Mouse (Mus musculus) MEL (cell line): Measurements from ENCODE around the gene Col1a1. TPM values are rescaled to one million over a fixed set of nuclear protein-coding genes. Genes with fewer than 3 reads are reported as not detected.
A peak's percentile ranks its signal among the peaks of the same experiment; 100 is the strongest.

Experiments used
- DNase-seq: peaks from one replicate; pipeline ENCODE4 v3.0.0; 2011; ENCODE audit warnings: low read depth, low spot score
- H3K27ac ChIP-seq: 2 replicates; pipeline ENCODE4 v1.5.1; 2012; ENCODE audit warnings: low read depth, mild to moderate bottlenecking, control low read depth, low read length, moderate library complexity; ENCODE audit not compliant: control insufficient read depth
- H3K27me3 ChIP-seq, 2 experiments: fragments of 150-350 bp in 1 of 2; sonication (generic) in 1 of 2; 2 replicates each; pipeline ENCODE4 v1.6.1; 2012; ENCODE audit warnings: low read length in 2 of 2, mild to moderate bottlenecking in 2 of 2, improper control_type of control experiment in 1 of 2, moderate library complexity in 1 of 2; ENCODE audit not compliant: insufficient read depth in 2 of 2, control insufficient read depth in 1 of 2
- H3K36me3 ChIP-seq, 2 experiments: 2 replicates each; pipeline ENCODE4 v1.6.1; 2012 to 2014; ENCODE audit warnings: low read length in 2 of 2, improper control_type of control experiment in 1 of 2, inconsistent platforms in 1 of 2, mild to moderate bottlenecking in 1 of 2; ENCODE audit not compliant: insufficient read depth in 2 of 2, control insufficient read depth in 1 of 2
- H3K4me1 ChIP-seq, 2 experiments: fragments of 150-350 bp in 1 of 2; sonication (generic) in 1 of 2; 2 replicates each; pipeline ENCODE4 v1.6.1; 2012; ENCODE audit warnings: low read length in 2 of 2, improper control_type of control experiment in 1 of 2, mild to moderate bottlenecking in 1 of 2; ENCODE audit not compliant: insufficient read depth in 2 of 2, control insufficient read depth in 1 of 2
- H3K4me3 ChIP-seq, 2 experiments: fragments of 150-350 bp in 1 of 2; sonication (generic) in 1 of 2; 2 replicates each; pipeline ENCODE4 v1.5.1; 2012; ENCODE audit warnings: low read depth in 2 of 2, low read length in 2 of 2, mild to moderate bottlenecking in 2 of 2, moderate library complexity in 2 of 2, control low read depth in 1 of 2, improper control_type of control experiment in 1 of 2; ENCODE audit not compliant: control insufficient read depth in 1 of 2, insufficient read depth in 1 of 2
- H3K79me2 ChIP-seq: 2 replicates; pipeline ENCODE4 v1.6.1; 2012; ENCODE audit warnings: mild to moderate bottlenecking, low read length, moderate library complexity; ENCODE audit not compliant: control insufficient read depth, poor library complexity, insufficient read depth
- H3K9ac ChIP-seq: 2 replicates; pipeline ENCODE4 v1.6.1; 2012; ENCODE audit warnings: low read depth, mild to moderate bottlenecking, control low read depth, low read length, moderate library complexity; ENCODE audit not compliant: control insufficient read depth, poor library complexity, severe bottlenecking
- H3K9me3 ChIP-seq: fragments of 150-350 bp; sonication (generic); replicated peaks from 2 replicates; pipeline ENCODE4 v1.6.1; 2012; ENCODE audit warnings: mild to moderate bottlenecking, low read length, improper control_type of control experiment, moderate library complexity; ENCODE audit not compliant: insufficient read depth
- BHLHE40 ChIP-seq: IDR thresholded peaks from 2 replicates; pipeline ENCODE4 v1.6.1; 2012; ENCODE audit warnings: low read depth, mild to moderate bottlenecking, inconsistent platforms, low read length, improper control_type of control experiment, borderline replicate concordance
- CHD1 ChIP-seq: IDR thresholded peaks from 2 replicates; pipeline ENCODE4 v1.6.1; 2012; ENCODE audit warnings: low read depth, mild to moderate bottlenecking, inconsistent platforms, low read length, improper control_type of control experiment
- CHD2 ChIP-seq: IDR thresholded peaks from 2 replicates; pipeline ENCODE4 v1.6.1; 2011; ENCODE audit warnings: low read length, improper control_type of control experiment
- CTCF ChIP-seq, 3 experiments: IDR thresholded peaks in 2 of 3; conservative IDR thresholded peaks in 1 of 3; 2 replicates each; pipeline ENCODE4 v1.5.1; 2011 to 2012; ENCODE audit warnings: low read length in 3 of 3, low read depth in 2 of 3, mild to moderate bottlenecking in 2 of 3, improper control_type of control experiment in 1 of 3, inconsistent platforms in 1 of 3, mixed read lengths in 1 of 3, moderate library complexity in 1 of 3; ENCODE audit not compliant: control insufficient read depth in 1 of 3, insufficient read depth in 1 of 3, poor library complexity in 1 of 3, severe bottlenecking in 1 of 3
- E2F4 ChIP-seq: IDR thresholded peaks from 2 replicates; pipeline ENCODE4 v1.6.1; 2011; ENCODE audit warnings: low read depth, low read length, improper control_type of control experiment, borderline replicate concordance
- ELF1 ChIP-seq: IDR thresholded peaks from 2 replicates; pipeline ENCODE4 v1.6.1; 2014; ENCODE audit warnings: low read depth, mild to moderate bottlenecking, inconsistent platforms, low read length, improper control_type of control experiment, moderate library complexity
- EP300 ChIP-seq, 2 experiments: IDR thresholded peaks; 2 replicates each; pipeline ENCODE4 v1.6.1; 2011; ENCODE audit warnings: improper control_type of control experiment in 2 of 2, low read length in 2 of 2, low read depth in 1 of 2, mild to moderate bottlenecking in 1 of 2
- ETS1 ChIP-seq: IDR thresholded peaks from 2 replicates; pipeline ENCODE4 v1.6.1; 2012; ENCODE audit warnings: low read depth, mild to moderate bottlenecking, inconsistent platforms, low read length, improper control_type of control experiment, moderate library complexity
- GABPA ChIP-seq: IDR thresholded peaks from 2 replicates; pipeline ENCODE4 v1.6.1; 2012; ENCODE audit warnings: low read depth, mild to moderate bottlenecking, inconsistent platforms, low read length, improper control_type of control experiment, moderate library complexity
- GATA1 ChIP-seq: IDR thresholded peaks from 2 replicates; pipeline ENCODE4 v1.6.1; 2011; ENCODE audit warnings: low read depth, low read length, improper control_type of control experiment
- HCFC1 ChIP-seq: IDR thresholded peaks from 2 replicates; pipeline ENCODE4 v1.6.1; 2012; ENCODE audit warnings: low read depth, mild to moderate bottlenecking, inconsistent platforms, low read length, improper control_type of control experiment, moderate library complexity
- JUND ChIP-seq: IDR thresholded peaks from 2 replicates; pipeline ENCODE4 v1.6.1; 2011; ENCODE audit warnings: low read depth, mild to moderate bottlenecking, improper control_type of control experiment, low read length
- KAT2A ChIP-seq: conservative IDR thresholded peaks from 2 replicates; pipeline ENCODE4 v1.6.1; 2012; ENCODE audit warnings: low read depth, low read length, improper control_type of control experiment, inconsistent platforms
- MAFK ChIP-seq: IDR thresholded peaks from 2 replicates; pipeline ENCODE4 v1.6.1; 2011; ENCODE audit warnings: low read depth, mild to moderate bottlenecking, low read length, improper control_type of control experiment, borderline replicate concordance
- MAX ChIP-seq: IDR thresholded peaks from 2 replicates; pipeline ENCODE4 v1.6.1; 2011; ENCODE audit warnings: low read length, improper control_type of control experiment
- MAZ ChIP-seq: IDR thresholded peaks from 2 replicates; pipeline ENCODE4 v1.6.1; 2012; ENCODE audit warnings: low read depth, mild to moderate bottlenecking, inconsistent platforms, low read length, improper control_type of control experiment
- MEF2A ChIP-seq: IDR thresholded peaks from 2 replicates; pipeline ENCODE4 v1.6.1; 2014; ENCODE audit warnings: low read depth, mild to moderate bottlenecking, inconsistent platforms, low read length, improper control_type of control experiment; ENCODE audit not compliant: poor library complexity, insufficient replicate concordance, severe bottlenecking; ENCODE audit errors: extremely low read depth
- MXI1 ChIP-seq: IDR thresholded peaks from 2 replicates; pipeline ENCODE4 v1.6.1; 2011; ENCODE audit warnings: mild to moderate bottlenecking, low read depth, low read length, improper control_type of control experiment
- MYB ChIP-seq: IDR thresholded peaks from 2 replicates; pipeline ENCODE4 v1.6.1; 2011; ENCODE audit warnings: mild to moderate bottlenecking, low read depth, low read length, improper control_type of control experiment
- MYC ChIP-seq: IDR thresholded peaks from 2 replicates; pipeline ENCODE4 v1.6.1; 2011; ENCODE audit warnings: low read depth, mild to moderate bottlenecking, low read length, improper control_type of control experiment, moderate library complexity
- NELFE ChIP-seq: IDR thresholded peaks from 2 replicates; pipeline ENCODE4 v1.6.1; 2011; ENCODE audit warnings: low read depth, low read length, improper control_type of control experiment
- NRF1 ChIP-seq: IDR thresholded peaks from 2 replicates; pipeline ENCODE4 v1.6.1; 2014; ENCODE audit warnings: low read depth, mild to moderate bottlenecking, inconsistent platforms, low read length, improper control_type of control experiment, moderate library complexity; ENCODE audit not compliant: poor library complexity, insufficient read depth, severe bottlenecking
- POLR2A ChIP-seq, 2 experiments: IDR thresholded peaks; 2 replicates each; pipeline ENCODE4 v1.6.1; 2011 to 2012; ENCODE audit warnings: low read length in 2 of 2, mild to moderate bottlenecking in 2 of 2, control low read depth in 1 of 2, improper control_type of control experiment in 1 of 2, low read depth in 1 of 2, moderate library complexity in 1 of 2; ENCODE audit not compliant: control insufficient read depth in 1 of 2, insufficient read depth in 1 of 2, poor library complexity in 1 of 2
- POLR2AphosphoS2 ChIP-seq: IDR thresholded peaks from 2 replicates; pipeline ENCODE4 v1.6.1; 2011; ENCODE audit warnings: low read length, improper control_type of control experiment
- POLR2AphosphoS5 ChIP-seq: IDR thresholded peaks from 2 replicates; pipeline ENCODE4 v1.6.1; 2012; ENCODE audit warnings: low read depth, borderline replicate concordance, mild to moderate bottlenecking, inconsistent platforms, low read length, moderate library complexity, mixed read lengths
- RAD21 ChIP-seq: IDR thresholded peaks from 2 replicates; pipeline ENCODE4 v1.6.1; 2011; ENCODE audit warnings: mild to moderate bottlenecking, low read depth, low read length, improper control_type of control experiment
- RCOR1 ChIP-seq: IDR thresholded peaks from 2 replicates; pipeline ENCODE4 v1.6.1; 2012; ENCODE audit warnings: low read depth, mild to moderate bottlenecking, inconsistent platforms, low read length, improper control_type of control experiment
- SIN3A ChIP-seq: IDR thresholded peaks from 2 replicates; pipeline ENCODE4 v1.6.1; 2012; ENCODE audit warnings: low read length, improper control_type of control experiment, inconsistent platforms
- SMC3 ChIP-seq: IDR thresholded peaks from 2 replicates; pipeline ENCODE4 v1.6.1; 2011; ENCODE audit warnings: low read depth, low read length, improper control_type of control experiment
- TBP ChIP-seq: IDR thresholded peaks from 2 replicates; pipeline ENCODE4 v1.8.0; 2011; ENCODE audit warnings: low read depth, low read length, improper control_type of control experiment
- TCF12 ChIP-seq: IDR thresholded peaks from 2 replicates; pipeline ENCODE4 v1.6.1; 2014; ENCODE audit warnings: low read depth, mild to moderate bottlenecking, inconsistent platforms, low read length, improper control_type of control experiment, moderate library complexity
- UBTF ChIP-seq: IDR thresholded peaks from 2 replicates; pipeline ENCODE4 v1.6.1; 2012; ENCODE audit warnings: low read depth, mild to moderate bottlenecking, inconsistent platforms, low read length, improper control_type of control experiment, moderate library complexity, borderline replicate concordance; ENCODE audit not compliant: insufficient read depth
- USF1 ChIP-seq: IDR thresholded peaks from 2 replicates; pipeline ENCODE4 v1.6.1; 2014; ENCODE audit warnings: low read depth, mild to moderate bottlenecking, inconsistent platforms, low read length, improper control_type of control experiment, moderate library complexity
- USF2 ChIP-seq, 2 experiments: IDR thresholded peaks; 2 replicates each; pipeline ENCODE4 v1.6.1; 2011 to 2012; ENCODE audit warnings: improper control_type of control experiment in 2 of 2, low read length in 2 of 2, borderline replicate concordance in 1 of 2, inconsistent platforms in 1 of 2, low read depth in 1 of 2, mild to moderate bottlenecking in 1 of 2; ENCODE audit not compliant: insufficient read depth in 1 of 2
- ZC3H11A ChIP-seq: IDR thresholded peaks from 2 replicates; pipeline ENCODE4 v1.6.1; 2012; ENCODE audit warnings: low read depth, mild to moderate bottlenecking, inconsistent platforms, low read length, improper control_type of control experiment
- ZMIZ1 ChIP-seq: IDR thresholded peaks from 2 replicates; pipeline ENCODE4 v1.6.1; 2012; ENCODE audit warnings: low read depth, mild to moderate bottlenecking, inconsistent platforms, low read length, improper control_type of control experiment, moderate library complexity
- ZNF384 ChIP-seq: IDR thresholded peaks from 2 replicates; pipeline ENCODE4 v1.6.1; 2012; ENCODE audit warnings: low read depth, mild to moderate bottlenecking, inconsistent platforms, low read length, improper control_type of control experiment
- polyA plus RNA-seq, 2 experiments: library from polyadenylated mRNA; stranded (reverse) in 1 of 2; unstranded in 1 of 2; fragments of >175 nt in 1 of 2; fragments of >200 nt in 1 of 2; gene quantifications; 2 replicates each; pipeline versions ENCODE4 v1.2.1 to v1.2.4; 2012; ENCODE audit warnings: low replicate concordance in 2 of 2, low read depth in 1 of 2; ENCODE audit not compliant: insufficient read length in 2 of 2, insufficient read depth in 1 of 2, missing spikeins in 1 of 2
- total RNA-seq: library from RNA; depleted of rRNA; stranded (reverse); fragments of 300-350 nt; gene quantifications from 2 replicates; pipeline ENCODE4 v1.2.3, GENCODE M21; 2012

Col1a1 gene
- total and polyA plus RNA-seq, 3 experiments = 0.12 to 0.61 TPM; not detected in 1

- Histone ChIP-seq H3K27me3 (no peaks in the 10 kb centered on the region), H3K4me1 (peaks cover 13 to 26% of the 10 kb centered on the region in 2 experiments), H3K79me2 (peaks cover 30% of the 10 kb centered on the region), H3K9me3 (no peaks in the 10 kb centered on the region), H3K9ac (peak overlapping the region; percentile 76), H3K4me3 (peak overlapping the region; percentile 62 to 79), H3K27ac (peak overlapping the region; percentile 63), H3K36me3 (peaks cover 0 to 22% of the 10 kb centered on the region in 2 experiments; a peak in 2 of 4 replicates)
- peak; percentile 89 for DNase-seq
- TF ChIP-seq USF2 (IDR thresholded peaks at IDR 0.05; ENCODE audit: borderline replicate concordance in 1 of 2, insufficient read depth in 1 of 2, low read depth in 1 of 2, low read length in 2 of 2) (no peak), KAT2A (no peak), POLR2AphosphoS5 (no peak), POLR2AphosphoS2 (peak; percentile 61), CTCF (IDR thresholded peaks at IDR 0.05 in 2 of 3, conservative IDR thresholded peaks at IDR 0.05 in 1 of 3; ENCODE audit: control insufficient read depth in 1 of 3, insufficient read depth in 1 of 3, low read depth in 2 of 3, low read length in 3 of 3, poor library complexity in 1 of 3, severe bottlenecking in 1 of 3) (no peak), GATA1 (peak; percentile 73), BHLHE40 (no peak), ZNF384 (no peak), GABPA (no peak), MXI1 (peak; percentile 63; the same call in 1 of the 2 replicates), USF1 (no peak), NRF1 (0 out of 2 replicates have a peak, but pooled peaks have one; percentile 14), RAD21 (no peak), ETS1 (peak; percentile 92), ELF1 (0 out of 2 replicates have a peak, but pooled peaks have one; percentile 6), CHD2 (no peak), ZMIZ1 (no peak), HCFC1 (peak; percentile 80), POLR2A (IDR thresholded peaks at IDR 0.05; ENCODE audit: control insufficient read depth in 1 of 2, insufficient read depth in 1 of 2, low read depth in 1 of 2, low read length in 2 of 2, poor library complexity in 1 of 2) (peak in 1 of 2 experiments; percentile 50; a peak in 1 of 4 replicates), CHD1 (no peak), TBP (no peak), UBTF (no peak), RCOR1 (peak; percentile 71), SIN3A (peak; percentile 90), ZC3H11A (no peak; the same call in 1 of the 2 replicates), MYB (no peak), MAZ (0 out of 2 replicates have a peak, but pooled peaks have one; percentile 34), TCF12 (peak; percentile 75), E2F4 (no peak), SMC3 (no peak), NELFE (peak; percentile 20; the same call in 1 of the 2 replicates), MEF2A (0 out of 2 replicates have a peak, but pooled peaks have one; percentile 54), MYC (0 out of 2 replicates have a peak, but pooled peaks have one; percentile 66), JUND (no peak), EP300 (IDR thresholded peaks at IDR 0.05; ENCODE audit: low read depth in 1 of 2, low read length in 2 of 2) (peak; percentile 40 to 74; a peak in 3 of 4 replicates), MAX (peak; percentile 64; the same call in 1 of the 2 replicates), MAFK (no peak)
These were observed 51.8 kb downstream of the Col1a1 start for GRCm38 (mm10) chr11:94987851-94988250.
